Mouse (Mus musculus) hindbrain, embryonic 15.5 days (tissue): ENCODE measurements around the gene Hoxd13. TPM values are rescaled to one million over a fixed set of nuclear protein-coding genes. Genes with fewer than 3 reads are reported as not detected.

Experiments used
- ATAC-seq: fragments of 200-750 bp; cut with Nextera tagmentation; 2 replicates; pipeline ENCODE4 v1.8.0; 2017; ENCODE audit warnings: low read depth, moderate number of reproducible peaks, moderate TSS enrichment; ENCODE audit not compliant: low FRiP score
- H3K27ac ChIP-seq: fragments of 300-500 bp; sonication (generic); replicated peaks from 2 replicates; pipeline ENCODE4 v1.5.1; 2015; ENCODE audit warnings: mild to moderate bottlenecking, inconsistent platforms
- H3K27me3 ChIP-seq: fragments of 300-500 bp; sonication (generic); 2 replicates; pipeline ENCODE4 v1.6.1; 2015; ENCODE audit warnings: control low read depth, inconsistent platforms
- H3K36me3 ChIP-seq: fragments of 300-500 bp; sonication (generic); 2 replicates; pipeline ENCODE4 v1.6.1; 2015; ENCODE audit warnings: control low read depth, inconsistent platforms
- H3K4me1 ChIP-seq: fragments of 300-500 bp; sonication (generic); replicated peaks from 2 replicates; pipeline ENCODE4 v1.6.1; 2015; ENCODE audit warnings: control low read depth, inconsistent platforms
- H3K4me2 ChIP-seq: fragments of 300-500 bp; sonication (generic); 2 replicates; pipeline ENCODE4 v1.6.1; 2015; ENCODE audit warnings: moderate library complexity, mild to moderate bottlenecking, inconsistent platforms
- H3K4me3 ChIP-seq: fragments of 300-500 bp; sonication (generic); 2 replicates; pipeline ENCODE4 v1.5.1; 2015; ENCODE audit warnings: mild to moderate bottlenecking, inconsistent platforms
- H3K9ac ChIP-seq: fragments of 300-500 bp; sonication (generic); 2 replicates; pipeline ENCODE4 v1.6.1; 2015; ENCODE audit warnings: inconsistent platforms
- H3K9me3 ChIP-seq: fragments of 300-500 bp; sonication (generic); 2 replicates; pipeline ENCODE4 v1.6.1; 2016; ENCODE audit warnings: control low read depth, inconsistent platforms
- WGBS: fragments of 180-500 bp; shearing (Covaris S2); methylation state at CpG from one replicate; pipeline ENCODE4 v1.1.7; 2015; 5-methylcytosine and 5-hydroxymethylcytosine counted together
- polyA plus RNA-seq: library from polyadenylated mRNA; unstranded; fragments of >200 nt; fragmentation: Nextera tagmentation; extraction: Ambion mirVana; gene quantifications from 2 replicates; pipeline ENCODE4 v1.2.1, GENCODE M21; 2015

The Hoxd13 gene
- polyA plus RNA-seq, 1 experiment from 2014 or later: not detected

GRCm38 (mm10) chr2:74693432-74693827, 25.3 kb downstream of the Hoxd13 start:
- no peak overlapping the region for H3K4me3 ChIP-seq
- WGBS: 11% methylated on average over 4 of the region's 4 CpGs
- H3K36me3 ChIP-seq: no peaks in the 10 kb centered on the region
- H3K27me3 ChIP-seq: peaks cover 86% of the 10 kb centered on the region
- peaks cover 10% of the 10 kb centered on the region for H3K4me1 ChIP-seq
- H3K9me3 ChIP-seq: no peaks in the 10 kb centered on the region
- no peak overlapping the region for H3K27ac ChIP-seq
- ATAC-seq: no peak
- H3K4me2 ChIP-seq: no peak overlapping the region
- H3K9ac ChIP-seq: no peak overlapping the region

GRCm38 (mm10) chr2:74694066-74694465, 26.0 kb downstream of the Hoxd13 start:
- Histone ChIP-seq H3K27ac (no peak overlapping the region), H3K4me1 (peaks cover 12% of the 10 kb centered on the region), H3K4me3 (no peak overlapping the region), H3K4me2 (no peak overlapping the region), H3K36me3 (no peaks in the 10 kb centered on the region), H3K9ac (no peak overlapping the region), H3K27me3 (peaks cover 83% of the 10 kb centered on the region), H3K9me3 (no peaks in the 10 kb centered on the region)
- no peak for ATAC-seq
- WGBS: 1% methylated on average over 16 of the region's 16 CpGs

GRCm38 (mm10) chr2:74695383-74695782, 27.3 kb downstream of the Hoxd13 start:
- Histone ChIP-seq H3K36me3 (no peaks in the 10 kb centered on the region), H3K4me2 (no peak overlapping the region), H3K4me3 (no peak overlapping the region), H3K27me3 (peaks cover 83% of the 10 kb centered on the region), H3K4me1 (peaks cover 12% of the 10 kb centered on the region), H3K9me3 (no peaks in the 10 kb centered on the region), H3K9ac (no peak overlapping the region), H3K27ac (no peak overlapping the region)
- ATAC-seq: no peak
- WGBS: 0% methylated on average over 1 of the region's 1 CpGs

- Histone ChIP-seq H3K4me3 (no peak overlapping the region), H3K9me3 (no peaks in the 10 kb centered on the region), H3K27ac (no peak overlapping the region), H3K36me3 (no peaks in the 10 kb centered on the region), H3K4me2 (no peak overlapping the region), H3K4me1 (peaks cover 12% of the 10 kb centered on the region), H3K27me3 (peaks cover 87% of the 10 kb centered on the region), H3K9ac (no peak overlapping the region)
- 3% methylated on average over 7 of the region's 7 CpGs for WGBS
- ATAC-seq: no peak
Measured at GRCm38 (mm10) chr2:74695813-74696430, 27.8 kb downstream of the Hoxd13 start.

GRCm38 (mm10) chr2:74696442-74697335, 28.6 kb downstream of the Hoxd13 start:
- H3K4me2 ChIP-seq: no peak overlapping the region
- ATAC-seq: no peak

GRCm38 (mm10) chr2:74697567-74698121, 29.5 kb downstream of the Hoxd13 start, which contains the start of gene Hoxd9:
Hoxd9 (plus strand) TSS chr2:74697727.
- peaks cover 12% of the 10 kb centered on the region for H3K4me1 ChIP-seq
- H3K4me3 ChIP-seq: peak within 1 kb of the TSS; percentile 26
- under 1% methylated on average over 43 of the region's 43 CpGs for WGBS
- no peaks in the 10 kb centered on the region for H3K36me3 ChIP-seq
- ATAC-seq: 0 out of 2 replicates have a peak, but pooled peaks have one; percentile 15
- H3K27me3 ChIP-seq: peaks cover 85% of the 10 kb centered on the region
- H3K27ac ChIP-seq: no peak within 1 kb of the TSS
- H3K9me3 ChIP-seq: no peaks in the 10 kb centered on the region
- H3K9ac ChIP-seq: no peak within 1 kb of the TSS
- H3K4me2 ChIP-seq: peak within 1 kb of the TSS; percentile 51

More at GRCm38 (mm10) chr2:74696442-74697335, 28.6 kb downstream of the Hoxd13 start:
- H3K27me3 ChIP-seq: peaks cover 87% of the 10 kb centered on the region
- H3K4me3 ChIP-seq: no peak overlapping the region
- no peaks in the 10 kb centered on the region for H3K36me3 ChIP-seq
- H3K9ac ChIP-seq: no peak overlapping the region
- H3K27ac ChIP-seq: no peak overlapping the region
- H3K4me1 ChIP-seq: peaks cover 12% of the 10 kb centered on the region
- 2% methylated on average over 34 of the region's 34 CpGs for WGBS
- H3K9me3 ChIP-seq: no peaks in the 10 kb centered on the region

- Histone ChIP-seq H3K27me3 (peaks cover 82% of the 10 kb centered on the region), H3K9me3 (no peaks in the 10 kb centered on the region), H3K4me2 (peak overlapping the region; percentile 51), H3K9ac (no peak overlapping the region), H3K4me1 (peaks cover 12% of the 10 kb centered on the region), H3K4me3 (peak overlapping the region; percentile 26), H3K36me3 (no peaks in the 10 kb centered on the region), H3K27ac (no peak overlapping the region)
- WGBS: under 1% methylated on average over 70 of the region's 86 CpGs
- no peak for ATAC-seq
Measured at GRCm38 (mm10) chr2:74698201-74699052, 30.3 kb downstream of the Hoxd13 start.

- no peak overlapping the region for H3K9ac ChIP-seq
- no peak overlapping the region for H3K4me3 ChIP-seq
- H3K27ac ChIP-seq: no peak overlapping the region
Measured at GRCm38 (mm10) chr2:74699053-74699430, 30.9 kb downstream of the Hoxd13 start.

GRCm38 (mm10) chr2:74699664-74700545, 31.8 kb downstream of the Hoxd13 start:
- 3% methylated on average over 23 of the region's 23 CpGs for WGBS
- ATAC-seq: no peak
- Histone ChIP-seq H3K9me3 (no peaks in the 10 kb centered on the region), H3K4me2 (no peak overlapping the region), H3K4me1 (peaks cover 14% of the 10 kb centered on the region), H3K9ac (no peak overlapping the region), H3K27ac (no peak overlapping the region), H3K36me3 (no peaks in the 10 kb centered on the region), H3K4me3 (no peak overlapping the region), H3K27me3 (peaks cover 80% of the 10 kb centered on the region)

More at GRCm38 (mm10) chr2:74699053-74699430, 30.9 kb downstream of the Hoxd13 start:
- Histone ChIP-seq H3K4me2 (no peak overlapping the region), H3K27me3 (peaks cover 82% of the 10 kb centered on the region), H3K4me1 (peaks cover 12% of the 10 kb centered on the region), H3K9me3 (no peaks in the 10 kb centered on the region), H3K36me3 (no peaks in the 10 kb centered on the region)
- no peak for ATAC-seq
- WGBS: 2% methylated on average over 17 of the region's 17 CpGs

- Histone ChIP-seq H3K4me1 (peaks cover 21% of the 10 kb centered on the region), H3K9me3 (no peaks in the 10 kb centered on the region), H3K27me3 (peaks cover 78% of the 10 kb centered on the region), H3K9ac (no peak overlapping the region), H3K27ac (no peak overlapping the region), H3K36me3 (no peaks in the 10 kb centered on the region), H3K4me2 (no peak overlapping the region), H3K4me3 (no peak overlapping the region)
- WGBS: 2% methylated on average over 22 of the region's 22 CpGs
- ATAC-seq: no peak
Measured at GRCm38 (mm10) chr2:74700546-74701112, 32.5 kb downstream of the Hoxd13 start.
